23 mouse cellular contexts compared by ENCODE assay signal in the genomic region with DNA sequence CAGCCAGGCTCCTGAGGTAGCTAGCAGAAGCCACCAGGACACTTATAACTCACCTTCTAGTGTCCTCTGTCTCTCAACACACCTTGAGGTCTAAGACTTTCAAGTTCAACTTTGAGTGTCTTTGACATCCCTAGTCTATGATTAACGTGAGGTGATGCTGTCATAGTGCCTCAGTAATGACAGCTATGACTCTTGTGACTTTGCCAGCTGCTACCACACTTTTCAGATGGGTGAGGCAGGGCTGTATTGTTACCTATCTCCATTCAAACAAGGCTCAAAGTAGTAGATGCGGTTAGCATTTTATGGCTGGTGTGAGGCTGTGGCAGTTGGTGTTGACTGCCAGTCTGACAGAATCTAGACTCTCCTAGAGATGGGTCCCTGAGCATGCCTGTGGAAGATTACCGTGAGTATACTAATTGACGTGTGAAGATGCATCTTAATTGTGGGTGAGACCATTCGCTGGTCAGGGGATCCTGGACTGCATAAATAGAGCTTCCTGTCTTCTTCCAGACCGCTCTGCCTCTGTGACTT. TPM values are rescaled to one million over a fixed set of nuclear protein-coding genes. Genes with fewer than 3 reads are reported as not detected.
A peak's percentile ranks its signal among the peaks of the same experiment; 100 is the strongest.
DNase-seq lines count a peak whose midpoint lies in the region; ATAC-seq and TF ChIP-seq lines count a peak whose summit lies in the region.
"Had no signal": no experiment of that assay in that cellular context is flagged by ENCODE, and none has a peak within 500 bp of the region (broad histone marks: within the 10 kb centered on the region; RNA-seq: fewer than 3 reads in every experiment).

No protein-coding gene starts in this region.

- no peak for TF ChIP-seq EP300 in stomach, postnatal 0 days (optimal IDR thresholded peaks at IDR 0.05)

- no peak overlapping the region for H3K4me3 ChIP-seq in stomach, embryonic 14.5 days (ENCODE audit: low read depth, low read length)
- H3K4me3 ChIP-seq in stomach, postnatal 0 days (ENCODE audit: low read depth, low read length) = no peak overlapping the region
- H3K4me3 ChIP-seq in embryonic facial prominence, embryonic 10.5 days = no peak overlapping the region
- H3K4me3 ChIP-seq in small intestine, adult 2 months (ENCODE audit: low read depth, low read length) = no peak overlapping the region
- H3K4me3 ChIP-seq: forebrain, embryonic 13.5 days; heart, adult 2 months; heart, embryonic 15.5 days; left cerebral cortex, adult 2 months; liver, embryonic 13.5 days; lung, embryonic 15.5 days; midbrain, embryonic 12.5 days had no signal

- TF ChIP-seq POLR2A in small intestine, adult 2 months (IDR thresholded peaks at IDR 0.05; ENCODE audit: low read depth, low read length) = no peak

- no peaks in the 10 kb centered on the region for H3K36me3 ChIP-seq in stomach, embryonic 14.5 days (ENCODE audit: control insufficient read depth, insufficient read depth, low read length)
- no peaks in the 10 kb centered on the region for H3K36me3 ChIP-seq in stomach, postnatal 0 days (ENCODE audit: control insufficient read depth, insufficient read depth, low read length)
- no peaks in the 10 kb centered on the region for H3K36me3 ChIP-seq in embryonic facial prominence, embryonic 10.5 days (replicated peaks)
- no peaks in the 10 kb centered on the region for H3K36me3 ChIP-seq in small intestine, adult 2 months (ENCODE audit: control insufficient read depth, insufficient read depth, low read length)
- H3K36me3 ChIP-seq: heart, embryonic 15.5 days; liver, embryonic 13.5 days; lung, embryonic 15.5 days; midbrain, embryonic 12.5 days had no signal

- peak; percentile 72 for DNase-seq in heart, adult 11 months
- DNase-seq in heart, adult 18-20 months = no peak
- no peak for DNase-seq in stomach, postnatal 0 days (ENCODE audit: low spot score)
- DNase-seq in embryonic facial prominence, embryonic 10.5 days (ENCODE audit: low spot score) = no peak
- DNase-seq in right cerebral cortex, adult 18-20 months = no peak
- DNase-seq: cerebellum, adult 8-10 months; gastrocnemius, postnatal 10 days; heart, adult 2 months; heart, postnatal 4 days; kidney, adult 8-10 months; kidney, postnatal 36 days; layer of hippocampus, adult 9-11 months; liver, embryonic 13.5 days had no signal

- H3K9ac ChIP-seq in stomach, embryonic 14.5 days (replicated peaks; ENCODE audit: low read depth, low read length) = no peak overlapping the region
- no peak overlapping the region for H3K9ac ChIP-seq in stomach, postnatal 0 days (ENCODE audit: low read length)
- H3K9ac ChIP-seq: forebrain, embryonic 13.5 days; heart, embryonic 15.5 days; liver, embryonic 13.5 days; lung, embryonic 15.5 days; midbrain, embryonic 12.5 days had no signal

- 0 out of 2 replicates have a peak overlapping the region, but pooled peaks have one; percentile 48 for H3K27ac ChIP-seq in stomach, embryonic 14.5 days (ENCODE audit: low read length)
- H3K27ac ChIP-seq in stomach, postnatal 0 days (replicated peaks) = no peak overlapping the region
- H3K27ac ChIP-seq in embryonic facial prominence, embryonic 10.5 days (replicated peaks) = peak overlapping the region; percentile 68; the same call in 1 of the 2 replicates
- H3K27ac ChIP-seq in small intestine, adult 2 months (ENCODE audit: insufficient read depth, low read depth, low read length) = peak overlapping the region; percentile 48
- H3K27ac ChIP-seq: forebrain, embryonic 13.5 days; heart, adult 2 months; heart, embryonic 15.5 days; left cerebral cortex, adult 2 months; liver, embryonic 13.5 days; lung, embryonic 15.5 days; macrophage; midbrain, embryonic 12.5 days had no signal

- WGBS in stomach, embryonic 14.5 days = 78% methylated on average over 6 of the region's 6 CpGs
- WGBS in stomach, postnatal 0 days = 76% methylated on average over 6 of the region's 6 CpGs
- 80% methylated on average over 6 of the region's 6 CpGs for WGBS in embryonic facial prominence, embryonic 10.5 days
- 79% methylated on average over 6 of the region's 6 CpGs for WGBS in small intestine, adult 2 months

- no peak for TF ChIP-seq CTCF in stomach, postnatal 0 days (IDR thresholded peaks at IDR 0.05; ENCODE audit: low read depth)
- no peak for TF ChIP-seq CTCF in small intestine, adult 2 months (IDR thresholded peaks at IDR 0.05; ENCODE audit: extremely low read depth, insufficient read length, insufficient replicate concordance, low read depth, low read length)

- no peaks in the 10 kb centered on the region for H3K27me3 ChIP-seq in stomach, embryonic 14.5 days (ENCODE audit: control insufficient read depth, insufficient read depth, low read length)
- no peaks in the 10 kb centered on the region for H3K27me3 ChIP-seq in stomach, postnatal 0 days (ENCODE audit: control insufficient read depth, insufficient read depth, low read length)
- H3K27me3 ChIP-seq in embryonic facial prominence, embryonic 10.5 days (replicated peaks; ENCODE audit: low read depth, poor library complexity, severe bottlenecking) = no peaks in the 10 kb centered on the region
- H3K27me3 ChIP-seq in small intestine, adult 2 months (ENCODE audit: control insufficient read depth, insufficient read depth, low read length) = no peaks in the 10 kb centered on the region
- H3K27me3 ChIP-seq: forebrain, embryonic 13.5 days; heart, embryonic 15.5 days; liver, embryonic 13.5 days; lung, embryonic 15.5 days; midbrain, embryonic 12.5 days had no signal

- ATAC-seq in stomach, embryonic 14.5 days (ENCODE audit: insufficient number of reproducible peaks, insufficient read depth, low FRiP score, low read depth) = no peak
- ATAC-seq in stomach, postnatal 0 days (ENCODE audit: low FRiP score, low TSS enrichment) = no peak
- ATAC-seq in inflammation-experienced regulatory T-cells, adult 6 months = no peak
- ATAC-seq: forebrain, embryonic 13.5 days had no signal

- H3K4me1 ChIP-seq in stomach, embryonic 14.5 days (ENCODE audit: control insufficient read depth, insufficient read depth, low read length) = no peaks in the 10 kb centered on the region
- H3K4me1 ChIP-seq in stomach, postnatal 0 days (replicated peaks; ENCODE audit: control insufficient read depth, insufficient read depth) = no peaks in the 10 kb centered on the region
- peaks cover 33% of the 10 kb centered on the region for H3K4me1 ChIP-seq in embryonic facial prominence, embryonic 10.5 days
- H3K4me1 ChIP-seq in small intestine, adult 2 months (ENCODE audit: control insufficient read depth, insufficient read depth, insufficient read length, low read length) = peaks cover 2% of the 10 kb centered on the region
- H3K4me1 ChIP-seq: liver, embryonic 13.5 days had no signal

- no peak overlapping the region for H3K4me2 ChIP-seq in stomach, embryonic 14.5 days (replicated peaks; ENCODE audit: low read depth, low read length)
- no peak overlapping the region for H3K4me2 ChIP-seq in stomach, postnatal 0 days (replicated peaks; ENCODE audit: low read depth)
- H3K4me2 ChIP-seq: forebrain, embryonic 13.5 days; heart, embryonic 15.5 days; liver, embryonic 13.5 days; lung, embryonic 15.5 days; midbrain, embryonic 12.5 days had no signal

- no peaks in the 10 kb centered on the region for H3K9me3 ChIP-seq in stomach, embryonic 14.5 days (ENCODE audit: control insufficient read depth, low read depth, low read length)
- H3K9me3 ChIP-seq in stomach, postnatal 0 days (ENCODE audit: control insufficient read depth, low read length) = no peaks in the 10 kb centered on the region
- H3K9me3 ChIP-seq in embryonic facial prominence, embryonic 10.5 days = no peaks in the 10 kb centered on the region
- H3K9me3 ChIP-seq: forebrain, embryonic 13.5 days; heart, embryonic 15.5 days; liver, embryonic 13.5 days; lung, embryonic 15.5 days; midbrain, embryonic 12.5 days had no signal

RNA-seq across cellular contexts. Expression of a gene that starts 30.5 kb away (rescaled TPM):
- total RNA-seq in heart, adult 18-20 months (2021) = 1 to 10 TPM in 1 of 2 experiments, under 1 TPM in 1; 0.57 to 1.2 TPM
- polyA plus RNA-seq in stomach, embryonic 14.5 days (2014; fragmentation: Nextera tagmentation; extraction: Ambion mirVana) = 1.2 and 2.1 TPM in 2 replicates
- 0.57 and 0.63 TPM in 2 replicates for polyA plus RNA-seq in stomach, postnatal 0 days (2015; fragmentation: Nextera tagmentation; extraction: Ambion mirVana)
- 0.44 and 0.86 TPM in 2 replicates for polyA plus RNA-seq in embryonic facial prominence, embryonic 10.5 days (2016; fragmentation: Nextera tagmentation; extraction: Ambion mirVana)
- not detected in 2 replicates for polyA plus RNA-seq in small intestine, adult 2 months (2012; rRNA removed)
- polyA plus RNA-seq in inflammation-experienced regulatory T-cells, adult 6 months (2017; shearing (Covaris generic)) = 1 to 10 TPM; 3.0 to 8.3 (median 4.3) TPM
- polyA plus RNA-seq: embryonic facial prominence, embryonic 11.5 days had no signal
